8 mouse cellular contexts compared by ENCODE assay signal in genomic region chr4:141599251-141600141, GRCm38 (mm10). TPM values are rescaled to one million over a fixed set of nuclear protein-coding genes. Genes with fewer than 3 reads are reported as not detected.
DNase-seq lines count a peak whose midpoint lies in the region; ATAC-seq and TF ChIP-seq lines count a peak whose summit lies in the region.

No protein-coding gene starts in this region.

- ATAC-seq in heart, embryonic 14.5 days (ENCODE audit: insufficient number of reproducible peaks, insufficient read depth, low FRiP score, low read depth) = peak; percentile 8; the same call in 1 of the 2 replicates
- peak; percentile 45 for ATAC-seq in limb, embryonic 14.5 days (ENCODE audit: low FRiP score, low read depth)
- peak; percentile 28 for ATAC-seq in neural tube, embryonic 14.5 days (ENCODE audit: low read depth)

- H3K4me3 ChIP-seq in kidney, adult 2 months (ENCODE audit: insufficient read depth, low read depth, low read length) = peak overlapping the region; percentile 52
- H3K4me3 ChIP-seq in heart, embryonic 14.5 days (ENCODE audit: control insufficient read depth in 1 of 2, insufficient read depth in 1 of 2, low read depth in 1 of 2, low read length in 2 of 2) = peak overlapping the region; percentile 62 to 69
- H3K4me3 ChIP-seq in limb, embryonic 14.5 days (replicated peaks; ENCODE audit: low read length) = peak overlapping the region; percentile 69
- H3K4me3 ChIP-seq in neural tube, embryonic 14.5 days (ENCODE audit: low read depth, low read length) = peak overlapping the region; percentile 55

- H3K9ac ChIP-seq in heart, embryonic 14.5 days (ENCODE audit: low read length) = peak overlapping the region; percentile 82
- H3K9ac ChIP-seq in limb, embryonic 14.5 days (ENCODE audit: low read depth, low read length, severe bottlenecking) = peak overlapping the region; percentile 73
- peak overlapping the region; percentile 71 for H3K9ac ChIP-seq in neural tube, embryonic 14.5 days (replicated peaks; ENCODE audit: low read depth, low read length)

- H3K4me1 ChIP-seq in kidney, adult 2 months (ENCODE audit: control insufficient read depth, insufficient read depth, low read length) = peaks cover 20% of the 10 kb centered on the region
- H3K4me1 ChIP-seq in heart, embryonic 14.5 days (ENCODE audit: control insufficient read depth in 2 of 2, insufficient read depth in 2 of 2, low read length in 2 of 2) = peaks cover 36 to 50% of the 10 kb centered on the region in 2 experiments
- peaks cover 23% of the 10 kb centered on the region; the same call in 1 of the 2 replicates for H3K4me1 ChIP-seq in limb, embryonic 14.5 days (ENCODE audit: control insufficient read depth, insufficient read depth, low read length)
- H3K4me1 ChIP-seq in neural tube, embryonic 14.5 days (ENCODE audit: control insufficient read depth, insufficient read depth, low read length) = peaks cover 10% of the 10 kb centered on the region

- peak overlapping the region; percentile 63 for H3K4me2 ChIP-seq in heart, embryonic 14.5 days (ENCODE audit: low read length)
- H3K4me2 ChIP-seq in limb, embryonic 14.5 days (replicated peaks; ENCODE audit: low read depth, low read length, severe bottlenecking) = peak overlapping the region; percentile 94
- H3K4me2 ChIP-seq in neural tube, embryonic 14.5 days (ENCODE audit: low read depth, low read length) = peak overlapping the region; percentile 78

- no peaks in the 10 kb centered on the region; the same call in 1 of the 2 replicates for H3K27me3 ChIP-seq in kidney, adult 2 months (replicated peaks; ENCODE audit: control insufficient read depth, insufficient read depth, low read length)
- H3K27me3 ChIP-seq in heart, embryonic 14.5 days (ENCODE audit: control insufficient read depth, insufficient read depth, low read length) = no peaks in the 10 kb centered on the region
- no peaks in the 10 kb centered on the region for H3K27me3 ChIP-seq in limb, embryonic 14.5 days (ENCODE audit: control insufficient read depth, insufficient read depth, low read length)
- H3K27me3 ChIP-seq in neural tube, embryonic 14.5 days (ENCODE audit: control insufficient read depth, insufficient read depth, low read length) = peaks cover 3% of the 10 kb centered on the region; the same call in 1 of the 2 replicates

- H3K9me3 ChIP-seq in heart, embryonic 14.5 days (ENCODE audit: control insufficient read depth, low read length) = no peaks in the 10 kb centered on the region
- no peaks in the 10 kb centered on the region for H3K9me3 ChIP-seq in limb, embryonic 14.5 days (ENCODE audit: control insufficient read depth, low read length)
- no peaks in the 10 kb centered on the region for H3K9me3 ChIP-seq in neural tube, embryonic 14.5 days (ENCODE audit: control insufficient read depth, low read length)

- no peak for DNase-seq in kidney, adult 2 months
- DNase-seq in kidney, adult 11 months = no peak
- peak; percentile 85 for DNase-seq in ZHBTc4 (ENCODE audit: low read depth, low spot score)
- peak; percentile 65 for DNase-seq in limb, embryonic 14.5 days (ENCODE audit: low spot score)
- no peak for DNase-seq in thymus, postnatal 36 days
- DNase-seq in adrenal gland, adult 2 months = no peak

- no peak for TF ChIP-seq POLR2A in kidney, adult 2 months (IDR thresholded peaks at IDR 0.05; ENCODE audit: low read depth, low read length)
- 0 out of 2 replicates have a peak, but pooled peaks have one; percentile 66 for TF ChIP-seq POLR2A in limb, embryonic 14.5 days (IDR thresholded peaks at IDR 0.05; ENCODE audit: borderline replicate concordance, extremely low read depth, insufficient read depth, insufficient read length)

- TF ChIP-seq CTCF in kidney, adult 2 months (conservative IDR thresholded peaks at IDR 0.05; ENCODE audit: insufficient read depth, insufficient read length, low read depth, low read length) = no peak

- 3% methylated on average over 57 of the region's 57 CpGs for WGBS in kidney, adult 2 months
- under 1% methylated on average over 54 of the region's 57 CpGs for WGBS in heart, embryonic 14.5 days
- 1% methylated on average over 34 of the region's 57 CpGs for WGBS in limb, embryonic 14.5 days
- WGBS in neural tube, embryonic 14.5 days = under 1% methylated on average over 48 of the region's 57 CpGs

- H3K36me3 ChIP-seq in kidney, adult 2 months (ENCODE audit: control insufficient read depth, insufficient read depth, low read length) = no peaks in the 10 kb centered on the region
- peaks cover 15% of the 10 kb centered on the region for H3K36me3 ChIP-seq in heart, embryonic 14.5 days (ENCODE audit: control insufficient read depth, insufficient read depth, low read length)
- H3K36me3 ChIP-seq in limb, embryonic 14.5 days (ENCODE audit: control insufficient read depth, insufficient read depth, low read length) = peaks cover 11% of the 10 kb centered on the region; the same call in 1 of the 2 replicates
- no peaks in the 10 kb centered on the region for H3K36me3 ChIP-seq in neural tube, embryonic 14.5 days (ENCODE audit: control insufficient read depth, insufficient read depth, low read length)

- H3K27ac ChIP-seq in kidney, adult 2 months (ENCODE audit: insufficient read depth, low read depth, low read length) = peak overlapping the region; percentile 53
- peak overlapping the region; percentile 76 to 86 for H3K27ac ChIP-seq in heart, embryonic 14.5 days (replicated peaks in 1 of 2; ENCODE audit: control insufficient read depth in 1 of 2, insufficient read depth in 1 of 2, low read depth in 2 of 2, low read length in 2 of 2)
- H3K27ac ChIP-seq in limb, embryonic 14.5 days (replicated peaks; ENCODE audit: low read depth, low read length) = peak overlapping the region; percentile 74
- H3K27ac ChIP-seq in neural tube, embryonic 14.5 days (ENCODE audit: low read depth, low read length) = 0 out of 2 replicates have a peak overlapping the region, but pooled peaks have one; percentile 16

RNA-seq across cellular contexts. Expression of gene Fblim1, which starts 6.4 kb away (rescaled TPM):
- 10.2 and 10.5 TPM in 2 replicates for polyA plus RNA-seq in kidney, adult 2 months (2012; rRNA removed)
- 45.2 and 45.7 TPM in 2 replicates for polyA plus RNA-seq in heart, embryonic 14.5 days (2014; fragmentation: Nextera tagmentation; extraction: Ambion mirVana)
- 52.2 and 59.7 TPM in 2 replicates for polyA plus RNA-seq in limb, embryonic 14.5 days (2012; rRNA removed)
- 33.7 and 43.2 TPM in 2 replicates for polyA plus RNA-seq in limb, embryonic 14.5 days (2014; fragmentation: Nextera tagmentation; extraction: Ambion mirVana)
- 29.1 and 32.9 TPM in 2 replicates for polyA plus RNA-seq in neural tube, embryonic 14.5 days (2014; fragmentation: Nextera tagmentation; extraction: Ambion mirVana)
- total RNA-seq in adrenal gland, adult 2 months (2021) = 10 to 100 TPM in 1 of 2 experiments, 1 to 10 TPM in 1; 9.0 to 23.0 TPM
- polyA plus RNA-seq in adrenal gland, adult 2 months (2012; rRNA removed) = 10.4 and 12.8 TPM in 2 replicates

RNA-seq across cellular contexts. Expression of gene Tmem82, which starts 18.9 kb away (rescaled TPM):
- polyA plus RNA-seq in kidney, adult 2 months (2012; rRNA removed) = 29.0 and 32.3 TPM in 2 replicates
- polyA plus RNA-seq in heart, embryonic 14.5 days (2014; fragmentation: Nextera tagmentation; extraction: Ambion mirVana) = 0.19 and 0.43 TPM in 2 replicates
- 0.49 and 0.54 TPM in 2 replicates for polyA plus RNA-seq in limb, embryonic 14.5 days (2012; rRNA removed)
- polyA plus RNA-seq in limb, embryonic 14.5 days (2014; fragmentation: Nextera tagmentation; extraction: Ambion mirVana) = 0.21 TPM in 1 of 2 replicates, not detected in the other
- 0.12 and 0.26 TPM in 2 replicates for polyA plus RNA-seq in neural tube, embryonic 14.5 days (2014; fragmentation: Nextera tagmentation; extraction: Ambion mirVana)
- 1 to 10 TPM in 1 of 2 experiments, under 1 TPM in 1; 0.93 to 1.6 TPM for total RNA-seq in adrenal gland, adult 2 months (2021)
- 2.8 TPM in 2 replicates for polyA plus RNA-seq in adrenal gland, adult 2 months (2012; rRNA removed)

RNA-seq across cellular contexts. Expression of gene Slc25a34, which starts 24.1 kb away (rescaled TPM):
- 30.1 and 33.8 TPM in 2 replicates for polyA plus RNA-seq in kidney, adult 2 months (2012; rRNA removed)
- polyA plus RNA-seq in heart, embryonic 14.5 days (2014; fragmentation: Nextera tagmentation; extraction: Ambion mirVana) = 0.09 and 0.19 TPM in 2 replicates
- 0.16 and 0.26 TPM in 2 replicates for polyA plus RNA-seq in limb, embryonic 14.5 days (2012; rRNA removed)
- not detected in 2 replicates for polyA plus RNA-seq in limb, embryonic 14.5 days (2014; fragmentation: Nextera tagmentation; extraction: Ambion mirVana)
- not detected in 2 replicates for polyA plus RNA-seq in neural tube, embryonic 14.5 days (2014; fragmentation: Nextera tagmentation; extraction: Ambion mirVana)
- 10 to 100 TPM in 1 of 2 experiments, 1 to 10 TPM in 1; 9.2 to 14.2 TPM for total RNA-seq in adrenal gland, adult 2 months (2021)
- polyA plus RNA-seq in adrenal gland, adult 2 months (2012; rRNA removed) = 4.3 and 5.7 TPM in 2 replicates

Comparison
In these comparisons a context has a peak if more than half of its experiments do, and no peak if none do; other contexts are left out.
1. DNase-seq: peak in ZHBTc4 (single experiment) and limb, embryonic 14.5 days (single experiment); none in kidney, adult 2 months (single experiment), kidney, adult 11 months (single experiment), thymus, postnatal 36 days (0 of 2) and adrenal gland, adult 2 months (single experiment).
2. H3K27ac ChIP-seq: peak in every context shown above with its lines; median percentile 81 in heart, embryonic 14.5 days; 74 in limb, embryonic 14.5 days; 53 in kidney, adult 2 months; 16 in neural tube, embryonic 14.5 days.
3. Peak in every context shown above with its lines, with median percentiles within 50 percentile points of each other: H3K4me3 ChIP-seq, ATAC-seq, H3K4me2 ChIP-seq and H3K9ac ChIP-seq.